Mouse (Mus musculus) gastrocnemius, postnatal 4 days (tissue): ENCODE measurements around the gene Mum1. TPM values are rescaled to one million over a fixed set of nuclear protein-coding genes. Genes with fewer than 3 reads are reported as not detected.
A peak's percentile ranks its signal among the peaks of the same experiment; 100 is the strongest.
"Not testable (repeated sequence)": the region's sequence is repeated elsewhere in the genome, so short reads cannot be mapped to it uniquely, and the experiment has no call there.

Experiments used
- DNase-seq, 2 experiments: peaks; one replicate each; pipeline ENCODE4 v3.0.0; 2021 to 2022; ENCODE audit warnings: low spot score in 2 of 2, mixed read lengths in 2 of 2
- total RNA-seq, 2 experiments: library from RNA; stranded (reverse); gene quantifications; 2 replicates each; pipeline ENCODE4 v1.2.3; 2021

Mum1 gene
- total RNA-seq, 2 experiments from 2014 or later, result 61.3 to 61.5 TPM

DNA sequence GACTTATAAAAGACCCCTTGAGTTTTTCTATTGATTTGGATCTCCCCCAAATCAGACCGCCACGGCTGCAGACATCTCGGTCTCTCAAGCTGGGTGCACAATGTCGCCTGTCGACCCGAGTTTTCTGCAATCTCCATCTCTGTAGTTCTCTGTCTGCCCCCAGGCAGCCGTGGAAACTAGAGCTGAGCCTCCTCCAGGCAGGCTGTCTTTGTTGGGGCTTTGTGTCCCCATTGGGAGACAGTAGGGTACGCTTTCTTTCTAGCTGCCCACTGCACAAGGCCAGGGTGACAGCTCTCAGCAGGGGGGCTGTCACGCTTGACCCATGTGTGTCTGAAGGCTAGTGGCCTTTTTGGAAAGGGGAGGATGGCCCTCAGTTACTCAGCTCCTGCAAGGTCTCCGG lies 18.6 kb upstream of the Mum1 start:
- no peak for DNase-seq

DNA sequence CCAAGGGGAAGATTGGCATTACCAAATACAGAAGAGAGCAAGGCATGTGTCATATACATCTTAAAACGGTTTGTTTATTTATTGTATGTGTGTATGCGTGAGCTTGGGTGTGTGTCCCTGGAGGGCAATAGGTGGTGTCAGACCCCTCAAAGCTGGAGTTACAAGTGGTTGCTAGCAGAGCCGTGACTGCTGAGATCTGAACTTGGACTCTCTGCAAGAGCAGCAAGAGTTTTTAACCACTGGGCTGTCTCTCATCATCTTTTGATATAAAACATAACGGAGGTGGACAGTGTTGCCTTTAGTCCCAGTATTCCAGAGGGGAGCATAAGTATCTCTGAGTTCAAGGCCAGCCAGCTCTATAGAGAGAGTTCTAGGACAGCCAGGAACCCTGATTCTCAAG lies 18.0 kb upstream of the Mum1 start:
- DNase-seq, result no peak

GRCm38 (mm10) chr10:80208841-80209371 lies 17.3 kb upstream of the Mum1 start:
- DNase-seq, result no peak

DNA sequence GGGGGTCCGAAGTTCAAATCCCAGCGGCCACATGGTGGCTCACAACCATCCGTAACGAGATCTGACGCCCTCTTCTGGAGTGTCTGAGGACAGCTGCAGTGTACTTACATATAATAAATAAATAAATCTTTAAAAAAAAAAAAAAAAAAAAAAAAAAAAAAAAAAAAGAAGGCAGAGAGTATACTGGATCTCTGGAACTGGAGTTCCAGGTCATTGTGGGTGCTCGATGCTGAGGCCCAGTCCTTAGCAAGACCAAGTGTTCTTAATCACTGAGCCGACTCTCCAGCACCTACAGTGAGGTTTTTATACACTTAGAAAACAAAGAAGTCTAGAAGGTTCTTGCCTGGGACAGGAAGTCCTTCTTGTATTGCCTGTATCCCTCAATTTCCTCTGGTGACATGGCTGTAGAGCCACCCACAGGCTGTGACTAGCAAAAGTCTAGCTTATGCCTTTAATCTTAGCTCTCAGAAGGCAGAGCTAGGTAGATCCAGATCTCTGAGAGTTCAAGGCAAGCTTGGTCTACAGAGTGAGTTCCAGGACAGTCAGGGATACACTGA lies 14.6 kb upstream of the Mum1 start:
- not testable (repeated sequence) for DNase-seq

- DNase-seq, result no peak
Measured at GRCm38 (mm10) chr10:80215048-80215772, 11.0 kb upstream of the Mum1 start.

DNA sequence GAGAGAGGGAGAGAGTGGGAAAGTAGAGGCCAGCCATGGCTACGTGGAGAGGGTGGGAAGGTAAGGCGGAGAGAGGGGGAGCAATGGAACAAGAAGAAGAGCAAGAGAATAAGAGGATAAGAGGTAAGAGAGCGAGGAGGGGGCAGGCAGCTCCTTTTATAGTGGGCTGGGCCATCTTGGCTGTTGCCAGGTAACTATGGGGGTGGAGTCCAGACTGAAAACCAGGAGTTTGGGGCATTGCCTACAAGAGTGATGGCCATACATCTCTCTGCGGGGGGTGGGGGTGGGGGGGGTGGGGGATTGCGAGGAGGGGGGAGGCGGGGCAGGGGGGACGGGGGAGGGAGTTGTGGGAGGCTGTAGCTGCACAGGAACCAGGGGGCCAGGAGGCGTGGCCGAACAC lies 5.6 kb upstream of the Mum1 start:
- no peak for DNase-seq

- DNase-seq, result not testable (repeated sequence)
Measured at GRCm38 (mm10) chr10:80223137-80223536, 3.1 kb upstream of the Mum1 start.

DNA sequence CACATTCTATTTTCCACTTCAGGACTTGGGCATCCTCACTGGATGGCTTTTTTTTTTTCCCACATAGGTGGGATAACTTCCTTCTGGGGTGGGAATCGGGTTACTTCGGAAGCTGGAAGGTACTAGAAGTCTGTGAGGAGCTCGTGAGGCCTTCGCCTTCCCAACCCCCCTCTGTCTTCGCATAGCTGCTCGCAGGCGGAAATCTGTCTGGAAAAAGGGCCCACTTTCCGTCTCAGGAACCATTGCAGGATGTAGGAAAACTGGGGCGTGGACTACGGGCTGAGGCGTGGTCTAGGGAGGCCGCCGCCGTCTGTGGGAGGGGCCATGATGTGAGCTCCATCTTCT lies 191 bp upstream of the Mum1 start:
- no peak for DNase-seq

DNA sequence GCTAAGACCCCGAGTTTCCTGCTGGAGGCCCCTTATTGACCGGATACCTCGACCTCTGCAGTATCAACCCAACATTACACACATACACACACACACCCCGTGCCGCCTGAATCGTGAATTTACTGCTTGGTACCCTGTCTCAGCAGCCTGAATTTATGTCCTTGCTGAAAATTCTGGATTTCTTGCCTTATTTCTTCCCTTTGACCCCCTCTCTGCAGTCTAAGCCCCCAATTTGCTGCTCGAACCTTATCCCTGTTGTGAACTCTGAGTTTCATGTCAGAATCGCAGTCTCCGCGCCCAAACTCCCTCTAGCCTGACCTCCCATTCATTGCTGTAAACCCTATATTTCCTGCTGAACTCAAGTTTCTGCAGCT lies 919 bp downstream of the Mum1 start:
- DNase-seq, result no peak

GRCm38 (mm10) chr10:80227877-80228775 lies 1.9 kb downstream of the Mum1 start:
- peak in 1 of 2 experiments; percentile 48 for DNase-seq

DNA sequence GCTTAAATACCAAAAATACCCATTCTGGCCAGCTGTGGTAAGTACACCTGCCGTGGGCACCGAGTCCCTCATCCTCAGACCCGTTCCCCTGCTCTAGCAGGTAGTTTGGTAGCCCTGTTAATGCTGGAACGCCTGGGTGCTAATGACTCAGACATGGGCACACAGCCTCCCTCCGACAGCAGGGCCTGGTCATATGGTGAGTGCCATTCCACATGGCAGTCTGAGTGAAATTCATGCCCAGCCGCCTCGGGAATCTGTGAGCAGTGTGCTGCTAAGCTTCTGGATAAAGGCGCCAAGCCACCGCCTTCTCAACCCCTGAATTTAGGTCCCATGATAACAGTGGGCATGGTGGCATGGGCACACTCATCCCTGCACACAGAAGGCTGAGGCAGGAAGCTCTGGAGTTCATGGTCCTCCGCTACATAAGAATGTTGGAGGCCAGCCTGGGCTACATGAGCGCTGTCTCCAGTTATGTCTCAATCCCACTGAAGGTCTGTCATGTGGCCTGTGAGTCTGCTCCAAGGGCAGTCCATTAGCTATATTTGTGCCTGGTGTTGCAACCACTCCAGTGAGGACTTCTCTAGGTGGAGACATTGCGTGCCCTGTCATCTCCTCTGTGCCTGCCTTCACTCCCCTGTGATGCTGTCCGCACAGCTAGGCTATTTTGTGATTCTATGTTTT lies 10.1 kb downstream of the Mum1 start:
- no peak for DNase-seq

- DNase-seq, result no peak
Measured at GRCm38 (mm10) chr10:80237020-80237419, 10.8 kb downstream of the Mum1 start.

DNA sequence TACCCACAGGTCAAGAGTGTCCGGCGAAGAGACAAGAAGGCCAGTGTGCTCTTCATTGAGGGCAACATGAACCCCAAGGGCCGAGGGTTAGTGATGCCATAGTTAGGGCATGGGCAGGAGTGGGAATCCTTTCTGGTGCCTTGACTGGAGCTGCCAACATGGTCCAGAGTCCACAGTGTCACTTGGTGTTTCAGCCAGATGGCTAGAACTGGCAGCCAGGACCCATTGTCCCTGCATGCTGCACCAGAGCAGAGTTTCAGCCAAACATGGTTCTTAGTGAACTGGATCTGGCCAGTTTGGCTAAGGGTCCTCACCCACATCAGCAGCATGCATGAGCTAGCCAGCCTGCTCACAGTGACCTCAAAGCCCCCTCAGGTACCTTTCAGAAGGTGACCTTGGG lies 12.1 kb downstream of the Mum1 start:
- DNase-seq, result no peak

GRCm38 (mm10) chr10:80239791-80240190 lies 13.6 kb downstream of the Mum1 start:
- no peak for DNase-seq

DNA sequence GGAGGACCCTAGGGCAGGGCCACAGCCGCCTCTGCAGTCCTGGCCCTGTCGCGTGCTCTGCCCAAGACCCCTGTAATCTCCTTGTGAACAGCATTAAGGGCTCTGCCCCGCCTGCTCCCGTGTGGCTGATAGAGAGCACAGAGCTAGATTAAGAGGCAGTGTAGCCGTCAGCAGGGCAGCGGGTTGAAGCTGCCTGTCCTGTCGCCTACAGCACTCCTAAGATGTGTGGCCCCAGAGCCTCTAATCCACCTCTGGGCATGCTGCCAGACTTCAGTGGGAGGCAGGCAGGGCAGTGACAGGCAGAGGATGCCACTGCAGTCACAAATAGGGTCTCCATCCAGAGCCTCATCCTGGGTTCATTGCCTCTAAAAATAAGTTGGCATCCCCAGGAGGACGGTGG lies 15.9 kb downstream of the Mum1 start:
- DNase-seq, result no peak

- DNase-seq, result no peak
Measured at GRCm38 (mm10) chr10:80242607-80243006, 16.4 kb downstream of the Mum1 start.

- no peak for DNase-seq
Measured at GRCm38 (mm10) chr10:80244791-80245399, 18.7 kb downstream of the Mum1 start.

- DNase-seq, result peak; percentile 64 to 80
Measured at GRCm38 (mm10) chr10:80245600-80245999, 19.4 kb downstream of the Mum1 start.

DNA sequence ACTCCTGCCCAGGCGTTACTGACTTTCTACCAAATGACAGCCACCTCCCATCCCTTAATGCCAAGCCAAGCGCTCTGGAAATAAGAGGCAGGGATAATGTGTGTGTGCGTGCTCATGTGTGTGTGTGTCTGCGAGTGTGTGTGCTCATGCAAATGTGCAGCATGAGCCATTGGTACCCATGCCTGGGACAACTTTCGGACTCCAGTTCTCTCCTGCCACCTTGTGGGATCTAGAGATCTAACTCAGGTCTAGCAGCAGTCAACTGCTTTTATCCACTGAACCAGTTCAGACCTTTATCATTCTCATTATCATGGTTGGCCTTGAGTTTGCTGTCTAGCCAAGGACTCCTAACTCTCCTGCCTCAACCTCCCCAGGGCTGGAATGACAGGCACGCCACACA lies 21.6 kb downstream of the Mum1 start:
- no peak for DNase-seq

GRCm38 (mm10) chr10:80248437-80248836 lies 22.2 kb downstream of the Mum1 start:
- not testable (repeated sequence) for DNase-seq
